Mouse (Mus musculus) midbrain, embryonic 11.5 days (tissue): ENCODE measurements around the gene Usp37. TPM values are rescaled to one million over a fixed set of nuclear protein-coding genes. Genes with fewer than 3 reads are reported as not detected.

Experiments used
- ATAC-seq: fragments of 200-750 bp; cut with Nextera tagmentation; 2 replicates; pipeline ENCODE4 v1.8.0; 2017; ENCODE audit warnings: moderate TSS enrichment, moderate library complexity; ENCODE audit not compliant: low FRiP score
- DNase-seq: peaks from one replicate; pipeline ENCODE4 v3.0.0; 2015; ENCODE audit warnings: low spot score; ENCODE audit errors: missing footprints
- H3K27ac ChIP-seq: fragments of 300-500 bp; sonication (generic); 2 replicates; pipeline ENCODE4 v1.5.1; 2014; ENCODE audit warnings: low read depth, low read length
- H3K27me3 ChIP-seq: fragments of 300-500 bp; sonication (generic); 2 replicates; pipeline ENCODE4 v1.6.1; 2014; ENCODE audit warnings: mild to moderate bottlenecking, low read length, moderate library complexity, mixed read lengths; ENCODE audit not compliant: control insufficient read depth, insufficient read depth
- H3K36me3 ChIP-seq: fragments of 300-500 bp; sonication (generic); 2 replicates; pipeline ENCODE4 v1.6.1; 2014; ENCODE audit warnings: mild to moderate bottlenecking, low read length, moderate library complexity, mixed read lengths; ENCODE audit not compliant: control insufficient read depth, insufficient read depth
- H3K4me1 ChIP-seq: fragments of 300-500 bp; sonication (generic); 2 replicates; pipeline ENCODE4 v1.6.1; 2014; ENCODE audit warnings: low read length; ENCODE audit not compliant: control insufficient read depth, insufficient read depth
- H3K4me2 ChIP-seq: fragments of 300-500 bp; sonication (generic); 2 replicates; pipeline ENCODE4 v1.6.1; 2014; ENCODE audit warnings: mild to moderate bottlenecking, moderate library complexity
- H3K4me3 ChIP-seq: fragments of 300-500 bp; sonication (generic); 2 replicates; pipeline ENCODE4 v1.5.1; 2014; ENCODE audit warnings: low read depth, low read length
- H3K9ac ChIP-seq: fragments of 300-500 bp; sonication (generic); 2 replicates; pipeline ENCODE4 v1.6.1; 2014; ENCODE audit warnings: low read length
- H3K9me3 ChIP-seq: fragments of 300-500 bp; sonication (generic); 2 replicates; pipeline ENCODE4 v1.6.1; 2016; ENCODE audit warnings: low read length; ENCODE audit not compliant: control insufficient read depth
- WGBS: fragments of 180-500 bp; shearing (Covaris S2); extraction: QIAGEN DNeasy Blood & Tissue Kit; methylation state at CpG from one replicate; pipeline ENCODE4 v1.1.7; 2014; 5-methylcytosine and 5-hydroxymethylcytosine counted together
- polyA plus RNA-seq: library from polyadenylated mRNA; unstranded; fragments of >200 nt; fragmentation: Nextera tagmentation; extraction: Ambion mirVana; gene quantifications from 2 replicates; pipeline ENCODE4 v1.2.1, GENCODE M21; 2014

Usp37 gene
- polyA plus RNA-seq, 1 experiment from 2014 or later = 46.9 TPM

DNA sequence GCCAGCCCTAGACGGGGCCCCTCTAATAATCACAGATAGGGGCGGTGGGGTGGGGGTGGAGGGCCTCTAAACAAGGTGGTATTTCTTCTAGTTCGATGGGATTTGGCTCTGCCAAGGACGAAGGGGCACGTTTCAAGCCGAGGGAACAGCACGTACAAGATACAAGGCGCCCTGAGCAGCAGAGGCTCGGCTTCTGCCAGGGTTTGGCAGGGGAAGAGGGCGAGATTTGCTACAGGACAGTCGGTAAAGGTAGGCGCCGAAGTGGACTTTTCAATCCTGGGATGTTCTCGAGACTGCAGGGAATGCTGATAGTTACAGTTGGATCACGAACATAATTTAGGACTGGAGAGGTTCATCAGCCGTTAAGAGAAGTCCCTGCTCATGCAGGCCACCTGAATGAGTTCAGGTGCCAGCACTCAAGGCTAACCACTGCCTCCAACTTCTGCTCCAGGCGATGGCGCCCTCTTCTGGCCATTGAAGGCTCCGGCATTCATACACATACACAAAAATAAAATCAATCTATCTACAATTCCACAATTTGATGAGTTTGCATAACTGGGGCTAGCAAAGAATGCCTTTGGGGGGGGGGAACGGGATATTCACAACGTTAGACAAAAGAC lies 153.7 kb downstream of the Usp37 start:
- ATAC-seq (no peak), DNase-seq (peak; percentile 92)
- H3K27me3 ChIP-seq = peaks cover 10% of the 10 kb centered on the region
- no peak overlapping the region for H3K27ac ChIP-seq
- H3K9ac ChIP-seq = peak overlapping the region; percentile 42; the same call in 1 of the 2 replicates
- peaks cover 26% of the 10 kb centered on the region for H3K4me1 ChIP-seq
- 7% methylated on average over 21 of the region's 21 CpGs for WGBS
- peak overlapping the region; percentile 15; the same call in 1 of the 2 replicates for H3K4me3 ChIP-seq
- peaks cover 13% of the 10 kb centered on the region for H3K36me3 ChIP-seq
- peak overlapping the region; percentile 79 for H3K4me2 ChIP-seq
- H3K9me3 ChIP-seq = no peaks in the 10 kb centered on the region

DNA sequence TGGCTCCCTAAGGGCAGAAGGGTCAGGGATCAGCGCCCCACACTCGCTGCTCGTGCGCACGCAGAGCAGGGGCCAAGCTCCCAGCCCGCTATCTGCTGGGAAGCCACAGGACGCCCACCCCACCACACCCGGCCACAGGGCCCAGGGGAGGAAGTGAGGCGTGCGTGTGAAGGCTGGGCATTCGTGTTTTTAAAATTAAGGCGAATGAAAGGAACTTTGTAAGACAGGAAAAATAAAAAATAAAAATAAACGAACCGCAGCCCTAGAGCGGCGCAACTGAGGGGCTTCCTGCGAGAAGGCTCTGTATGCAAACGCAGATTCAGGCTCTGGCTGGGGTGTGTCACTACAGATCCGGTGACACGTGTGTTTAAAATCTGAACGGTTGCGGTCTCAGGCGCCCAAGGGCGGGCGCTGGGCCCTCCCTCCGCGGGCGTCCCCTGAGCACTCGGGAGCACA lies 154.2 kb downstream of the Usp37 start:
- peak; percentile 91 for DNase-seq
- peaks cover 26% of the 10 kb centered on the region for H3K4me1 ChIP-seq
- H3K4me2 ChIP-seq = peak overlapping the region; percentile 39
- 5% methylated on average over 29 of the region's 29 CpGs for WGBS
- no peak for ATAC-seq
- peak overlapping the region; percentile 42; the same call in 1 of the 2 replicates for H3K9ac ChIP-seq
- H3K27me3 ChIP-seq = peaks cover 10% of the 10 kb centered on the region
- H3K9me3 ChIP-seq = no peaks in the 10 kb centered on the region
- no peak overlapping the region for H3K27ac ChIP-seq
- peak overlapping the region; percentile 15; the same call in 1 of the 2 replicates for H3K4me3 ChIP-seq
- peaks cover 8% of the 10 kb centered on the region for H3K36me3 ChIP-seq

DNA sequence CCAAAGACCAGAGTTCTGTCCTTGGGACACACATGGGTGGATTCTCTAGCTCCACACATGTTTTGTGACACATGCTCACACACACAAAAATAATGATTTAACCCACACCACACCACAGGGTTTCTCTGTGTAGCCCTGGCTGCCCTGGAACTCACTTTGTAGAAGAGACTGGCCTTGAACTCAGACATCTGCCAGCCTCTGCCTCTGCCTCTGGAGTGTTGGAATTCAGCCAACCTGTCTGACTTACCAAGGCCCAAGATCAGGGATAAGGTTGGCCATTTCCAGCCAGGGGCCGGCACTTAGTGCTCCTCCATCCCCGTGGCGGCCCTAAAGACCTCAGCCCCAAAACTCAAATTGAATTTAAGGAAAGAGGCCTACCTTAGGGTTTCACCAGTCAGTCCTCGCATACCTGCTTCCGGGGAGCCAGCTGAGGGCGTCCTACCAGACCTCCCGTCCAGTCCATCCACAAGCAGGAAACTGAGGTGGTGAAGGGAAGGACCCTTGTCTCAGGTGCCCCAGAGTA lies 155.6 kb downstream of the Usp37 start:
- Histone ChIP-seq H3K4me2 (no peak overlapping the region), H3K4me3 (no peak overlapping the region), H3K9ac (no peak overlapping the region), H3K9me3 (no peaks in the 10 kb centered on the region), H3K27me3 (peaks cover 10% of the 10 kb centered on the region), H3K27ac (no peak overlapping the region), H3K4me1 (peaks cover 26% of the 10 kb centered on the region), H3K36me3 (no peaks in the 10 kb centered on the region)
- no peak for ATAC-seq
- 82% methylated on average over 7 of the region's 7 CpGs for WGBS
- no peak for DNase-seq

DNA sequence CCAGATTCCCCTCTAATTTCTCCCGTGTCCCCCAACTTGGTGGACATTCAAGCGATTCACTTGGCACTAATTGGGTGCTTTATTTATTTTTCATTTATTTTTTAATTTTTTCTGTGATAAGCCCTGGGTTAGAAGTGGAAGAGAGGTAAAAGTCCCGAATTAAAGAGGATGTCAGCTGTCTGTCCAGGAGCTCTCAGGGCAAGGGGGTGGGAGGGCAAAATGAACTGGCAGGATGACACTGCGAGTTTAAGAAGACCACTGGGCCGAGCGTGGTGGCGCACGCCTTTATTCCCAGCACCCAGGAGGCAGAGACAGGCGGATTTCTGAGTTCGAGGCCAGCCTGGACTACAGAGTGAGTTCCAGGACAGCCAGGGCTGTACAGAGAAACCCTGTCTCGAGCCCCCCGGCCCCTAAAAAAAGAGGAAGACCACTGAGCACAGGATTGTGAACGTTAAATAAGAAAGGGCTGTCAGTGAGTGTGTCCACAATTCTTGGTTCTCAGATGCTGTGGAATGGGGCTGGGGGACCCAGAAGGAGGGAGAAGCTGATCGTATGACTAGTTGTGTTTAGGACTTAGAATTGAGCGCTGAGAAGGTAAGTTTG lies 156.6 kb downstream of the Usp37 start:
- Histone ChIP-seq H3K9me3 (no peaks in the 10 kb centered on the region), H3K4me1 (peaks cover 20% of the 10 kb centered on the region), H3K27ac (no peak overlapping the region; the same call in 1 of the 2 replicates), H3K9ac (no peak overlapping the region), H3K4me3 (no peak overlapping the region; the same call in 1 of the 2 replicates), H3K36me3 (no peaks in the 10 kb centered on the region), H3K27me3 (peaks cover 10% of the 10 kb centered on the region), H3K4me2 (peak overlapping the region; percentile 53; the same call in 1 of the 2 replicates)
- WGBS = 57% methylated on average over 15 of the region's 15 CpGs
- no peak for ATAC-seq
- DNase-seq = peak; percentile 89

DNA sequence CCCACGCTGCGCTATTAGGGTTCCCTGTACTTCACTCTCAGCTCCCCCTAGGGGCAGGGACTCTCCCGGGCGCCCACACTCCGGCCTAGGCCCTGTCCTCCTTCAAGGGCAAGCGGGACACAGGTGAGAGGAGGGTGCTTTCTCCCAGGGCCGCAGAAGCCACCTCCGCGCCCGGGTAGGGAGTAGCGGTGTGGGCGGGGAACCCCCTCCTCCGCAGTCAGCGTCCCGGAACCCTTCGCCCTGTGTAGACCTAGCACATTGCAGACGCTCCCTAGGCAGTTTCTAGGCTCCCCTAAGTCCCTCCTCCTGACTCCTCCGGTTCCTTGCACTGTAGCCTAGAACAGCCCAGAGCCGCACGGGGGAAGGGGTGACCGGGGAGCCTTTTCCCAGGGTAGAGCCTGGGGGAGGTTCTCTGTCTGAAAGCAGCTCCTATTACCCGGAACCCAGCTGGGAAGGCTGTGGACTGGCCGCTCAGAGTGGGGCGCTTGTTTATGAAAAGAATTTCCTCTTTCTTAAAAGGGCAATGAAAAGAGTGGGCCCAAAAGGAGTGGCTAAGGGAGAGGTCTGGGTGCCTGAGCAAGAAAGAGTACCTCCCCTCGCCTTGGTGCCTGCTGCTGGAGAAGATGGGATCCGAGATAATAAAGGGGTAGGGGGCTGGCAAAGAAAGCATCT lies 157.2 kb downstream of the Usp37 start:
- ATAC-seq = peak; percentile 81
- Histone ChIP-seq H3K27ac (peak overlapping the region; percentile 91), H3K4me3 (peak overlapping the region; percentile 63), H3K36me3 (no peaks in the 10 kb centered on the region), H3K4me1 (peaks cover 16% of the 10 kb centered on the region), H3K4me2 (peak overlapping the region; percentile 53), H3K9me3 (no peaks in the 10 kb centered on the region), H3K9ac (peak overlapping the region; percentile 74), H3K27me3 (peaks cover 10% of the 10 kb centered on the region)
- DNase-seq = peak; percentile 100
- 0% methylated on average over 26 of the region's 26 CpGs for WGBS

DNA sequence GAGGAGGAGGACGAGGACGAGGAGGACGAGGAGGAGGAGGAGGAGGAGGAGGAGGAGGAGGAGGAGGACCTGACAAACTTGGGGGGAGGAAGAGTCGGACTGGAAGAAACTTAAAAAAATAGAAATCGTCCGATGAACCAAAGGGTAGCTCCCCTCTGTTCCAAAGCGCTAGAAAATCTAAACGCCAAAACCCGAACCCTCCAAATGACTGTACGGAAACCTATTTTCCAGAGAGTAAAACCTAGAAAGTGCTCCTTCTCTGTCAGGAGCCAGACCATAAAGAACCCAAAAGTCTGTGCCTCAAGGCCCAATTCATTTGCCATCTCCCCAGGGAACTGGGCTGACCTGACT lies 157.7 kb downstream of the Usp37 start:
- WGBS = 67% methylated on average over 7 of the region's 10 CpGs
- Histone ChIP-seq H3K36me3 (no peaks in the 10 kb centered on the region), H3K27me3 (peaks cover 10% of the 10 kb centered on the region), H3K4me1 (peaks cover 16% of the 10 kb centered on the region), H3K4me2 (peak overlapping the region; percentile 53), H3K9me3 (no peaks in the 10 kb centered on the region), H3K9ac (peak overlapping the region; percentile 74), H3K27ac (peak overlapping the region; percentile 91), H3K4me3 (peak overlapping the region; percentile 63)
- DNase-seq (no peak), ATAC-seq (no peak)

DNA sequence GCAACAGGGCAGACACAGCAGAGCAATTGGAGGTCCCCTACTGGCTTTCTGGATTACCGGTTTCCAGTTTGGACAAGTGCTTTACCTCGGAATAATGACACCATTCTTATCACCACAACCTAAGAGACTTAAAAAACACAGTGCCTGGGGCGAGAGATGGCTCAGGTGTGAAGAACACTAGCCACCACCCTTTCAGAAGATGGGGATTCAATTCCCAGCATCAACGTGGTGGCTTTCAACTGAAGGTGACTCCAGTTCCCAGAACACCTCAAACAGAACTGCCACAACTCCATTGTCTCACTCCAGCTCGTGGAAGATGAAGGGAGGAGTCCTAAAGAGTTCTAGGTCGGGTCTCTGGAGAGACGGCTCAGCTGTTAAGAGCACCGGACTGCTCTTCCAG lies 158.6 kb downstream of the Usp37 start:
- H3K4me3 ChIP-seq = no peak overlapping the region
- H3K36me3 ChIP-seq = no peaks in the 10 kb centered on the region
- 85% methylated on average over 8 of the region's 8 CpGs for WGBS
- ATAC-seq (no peak), DNase-seq (no peak)
- peaks cover 14% of the 10 kb centered on the region for H3K4me1 ChIP-seq
- H3K9ac ChIP-seq = no peak overlapping the region
- H3K27ac ChIP-seq = no peak overlapping the region
- H3K4me2 ChIP-seq = no peak overlapping the region
- H3K27me3 ChIP-seq = peaks cover 10% of the 10 kb centered on the region
- no peaks in the 10 kb centered on the region for H3K9me3 ChIP-seq
